Mouse (Mus musculus): Measurements from ENCODE around the gene Tedc2. TPM values are rescaled to one million over a fixed set of nuclear protein-coding genes. Genes with fewer than 3 reads are reported as not detected.

Gene Tedc2
- total RNA-seq, 2 experiments from 2014 or later: 9.1 to 13.0 TPM

DNA sequence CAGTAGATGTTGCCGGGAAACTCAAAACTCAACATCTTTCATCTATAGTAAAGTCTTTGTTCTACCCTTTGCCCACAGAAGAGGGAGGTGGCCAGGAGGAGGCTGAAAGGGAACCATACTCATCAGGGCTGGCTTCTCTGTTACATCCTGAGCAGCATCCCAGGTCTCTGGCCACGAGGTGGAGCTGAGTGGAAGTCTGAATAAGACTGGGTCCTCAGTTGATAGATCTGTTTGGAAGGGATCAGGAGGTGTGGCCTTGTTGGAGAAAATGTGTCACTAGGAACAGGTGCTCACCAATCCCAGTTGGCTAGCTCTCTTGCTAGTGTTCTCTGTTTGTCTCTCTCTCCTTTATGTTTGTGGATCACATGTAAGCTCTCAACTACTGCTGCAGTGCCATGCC is 25.3 kb downstream of the Tedc2 start:
- DNase-seq (ENCODE audit: low spot score in 2 of 2): no peak

- no peak for DNase-seq (ENCODE audit: low spot score in 2 of 2)
These were observed 26.9 kb downstream of the Tedc2 start for GRCm38 (mm10) chr17:24193769-24194168.

GRCm38 (mm10) chr17:24193268-24193667 is 27.4 kb downstream of the Tedc2 start:
- DNase-seq (ENCODE audit: low spot score in 2 of 2): no peak

DNA sequence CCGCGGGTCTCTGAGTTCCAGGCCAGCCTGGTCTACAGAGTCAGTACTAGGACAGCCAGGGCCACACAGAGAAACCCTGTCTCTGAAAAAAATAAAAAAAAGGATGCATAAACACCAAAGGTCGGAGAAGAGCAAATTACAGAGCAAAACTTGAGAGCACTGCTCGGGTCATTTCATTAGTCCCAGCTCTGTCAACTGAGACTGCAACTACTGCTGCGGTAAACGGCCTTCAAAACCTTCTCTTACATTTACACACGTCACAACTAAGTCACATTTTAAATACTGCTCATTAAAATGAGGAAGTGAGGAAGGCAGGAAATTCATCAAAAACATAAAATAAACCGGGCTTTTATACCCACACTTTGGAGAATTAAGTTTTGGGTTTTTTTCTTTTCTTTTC is 27.8 kb downstream of the Tedc2 start:
- DNase-seq (ENCODE audit: low spot score in 2 of 2): no peak

- no peak for DNase-seq (ENCODE audit: low spot score in 2 of 2)
These were observed 29.2 kb downstream of the Tedc2 start for GRCm38 (mm10) chr17:24191481-24191880.

DNA sequence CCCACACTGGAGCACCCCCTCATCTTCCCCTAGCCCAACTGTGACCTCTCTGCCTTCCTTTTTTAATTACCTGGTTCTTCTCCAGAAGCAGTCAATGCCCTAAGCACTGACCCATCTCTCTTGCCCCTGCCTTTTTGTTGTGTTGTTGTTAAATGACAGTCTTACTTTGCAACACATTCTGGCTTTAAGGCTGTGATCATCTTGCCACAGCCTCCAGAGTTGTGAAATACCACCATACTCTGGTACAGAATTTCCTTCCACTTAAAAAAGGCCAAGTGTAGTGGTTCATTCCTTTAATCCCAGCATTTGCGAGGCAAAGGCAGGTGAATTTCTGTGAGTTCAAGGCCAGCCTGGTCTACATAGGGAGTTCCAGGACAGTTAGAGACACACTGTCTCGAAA is 29.7 kb downstream of the Tedc2 start:
- no peak for DNase-seq (ENCODE audit: low spot score in 2 of 2)

- no peak for DNase-seq (ENCODE audit: low spot score in 2 of 2)
These were observed 46.4 kb downstream of the Tedc2 start for GRCm38 (mm10) chr17:24174259-24174658.

GRCm38 (mm10) chr17:24173423-24173822 is 47.2 kb downstream of the Tedc2 start:
- DNase-seq (ENCODE audit: low spot score in 2 of 2): peak; percentile 75 to 77

DNA sequence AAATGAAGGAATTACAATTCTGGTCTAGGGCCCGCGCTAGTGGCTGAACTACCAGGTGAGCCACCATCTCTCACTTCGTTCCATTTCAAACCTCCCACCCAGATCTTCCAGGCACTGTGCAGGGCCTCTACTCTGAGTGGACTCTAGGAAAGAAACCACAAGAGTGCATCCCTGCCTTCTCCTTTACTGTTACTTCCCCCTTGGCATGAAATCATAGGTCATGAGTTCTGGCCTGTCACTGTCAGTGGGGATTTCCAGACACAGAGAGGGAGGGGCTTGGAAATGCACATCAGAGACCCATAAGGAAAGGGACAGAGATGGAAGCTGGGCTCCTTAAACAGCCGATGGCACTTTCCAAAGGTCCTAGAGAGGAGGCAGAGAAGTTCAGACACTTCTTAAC is 48.9 kb downstream of the Tedc2 start:
- no peak for DNase-seq (ENCODE audit: low spot score in 2 of 2)

DNA sequence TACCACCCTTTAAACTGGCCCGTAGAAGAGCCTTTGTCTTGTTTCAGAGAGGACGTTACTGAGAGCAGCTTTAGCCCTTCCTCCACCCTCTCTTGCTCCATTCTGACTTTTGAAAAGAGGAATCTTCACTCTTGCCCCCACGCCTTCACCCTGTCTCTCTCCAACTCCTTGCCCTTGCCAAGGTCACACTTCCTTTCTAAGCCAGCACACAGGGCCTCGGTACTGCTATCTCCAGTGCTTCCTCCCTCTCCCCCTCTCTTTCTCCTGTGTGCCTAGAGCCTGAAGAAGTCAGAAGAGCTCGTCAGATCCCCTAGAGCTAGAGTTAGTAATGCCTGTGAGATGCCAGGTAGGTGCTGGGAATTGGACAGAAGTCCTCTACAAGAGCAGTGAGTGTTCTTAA is 49.9 kb downstream of the Tedc2 start:
- no peak for DNase-seq (ENCODE audit: low spot score in 2 of 2)

GRCm38 (mm10) chr17:24170125-24170524 is 50.5 kb downstream of the Tedc2 start:
- no peak for DNase-seq (ENCODE audit: low spot score in 2 of 2)

DNA sequence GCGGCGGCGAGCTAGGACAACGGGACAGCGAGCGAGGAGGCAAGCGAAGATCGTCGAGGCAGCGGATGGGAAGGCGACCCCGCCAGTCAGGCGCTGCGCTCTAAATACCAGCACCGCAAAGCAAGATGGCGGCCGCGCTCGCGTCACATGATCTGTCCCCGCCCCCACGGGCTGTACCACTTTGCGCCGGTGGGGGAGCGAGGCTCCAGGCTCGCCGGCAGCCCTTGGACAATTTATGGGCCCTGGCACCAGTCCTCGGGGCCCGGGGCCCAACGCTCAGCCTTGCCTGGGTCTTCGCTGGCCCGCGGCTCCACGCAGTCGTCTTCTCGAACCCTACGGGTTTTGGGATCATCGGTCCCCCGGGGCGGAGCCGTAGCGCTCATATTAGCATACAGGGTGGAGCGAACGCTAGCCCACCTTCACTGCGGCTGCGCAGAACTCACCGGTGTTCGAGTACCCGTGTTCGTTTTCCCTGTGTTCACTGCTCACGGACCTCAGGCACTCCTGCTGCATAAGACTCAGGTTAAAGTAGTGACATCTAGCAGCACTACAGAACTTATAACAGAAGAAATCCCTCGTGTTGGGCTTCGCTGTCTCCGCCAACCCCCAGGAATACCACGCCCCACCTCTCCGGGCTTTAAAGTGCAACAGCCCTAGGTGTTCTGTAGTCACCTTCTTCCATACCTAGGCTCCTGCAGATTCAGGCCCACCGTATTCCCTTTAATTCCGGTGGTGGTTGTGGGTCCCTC is 51.2 kb downstream of the Tedc2 start, which contains the start of gene Atp6v0c:
Gene Atp6v0c (minus strand): TSS at position 386 of the 749 bp plus-strand sequence.
- peak; percentile 96 to 97 for DNase-seq (ENCODE audit: low spot score in 2 of 2)

- peak; percentile 74 to 75 for DNase-seq (ENCODE audit: low spot score in 2 of 2)
These were observed 51.9 kb downstream of the Tedc2 start for GRCm38 (mm10) chr17:24168590-24169277.

DNA sequence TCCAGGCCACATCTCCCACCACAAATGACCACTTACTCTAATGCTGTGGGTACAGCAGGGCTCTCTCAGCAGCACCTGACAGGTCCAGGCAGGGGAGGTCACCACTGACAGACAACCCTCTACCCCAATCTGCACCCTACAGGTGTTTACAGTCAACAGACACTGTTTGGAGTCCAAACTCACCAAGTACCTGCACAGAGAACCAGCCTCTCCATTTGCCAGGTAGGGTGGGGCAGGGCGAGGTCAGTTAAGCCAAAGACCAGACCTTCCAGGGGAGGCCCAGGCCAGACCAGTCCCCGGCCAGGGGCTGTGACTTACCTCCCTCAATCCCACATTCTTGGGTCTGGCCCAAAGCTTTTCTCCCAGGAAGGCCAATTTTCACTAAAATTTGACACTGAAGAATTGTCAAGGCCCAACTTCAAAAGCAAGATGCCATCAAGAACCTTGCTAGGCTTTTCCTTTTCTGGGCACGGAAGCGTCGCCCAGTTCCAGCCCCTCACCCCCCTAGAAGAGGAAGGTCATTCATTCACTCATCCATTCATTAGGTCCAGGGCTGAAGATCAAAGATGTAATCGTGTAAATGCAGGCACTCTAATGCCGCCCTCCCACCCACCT is 52.7 kb downstream of the Tedc2 start:
- DNase-seq (ENCODE audit: low spot score in 2 of 2): no peak

- no peak for DNase-seq (ENCODE audit: low spot score in 2 of 2)
These were observed 53.5 kb downstream of the Tedc2 start for GRCm38 (mm10) chr17:24167120-24167519.

Small RNA genes within 50 kb of the gene (microRNA-seq; reads per million reads assigned to microRNA genes)
- 0.78 to 0.89 reads per million in 2 experiments for gene Mir5134
- gene Mir6965: 0.39 to 0.89 reads per million in 2 experiments

Other genes with a start within 250 kb of the Tedc2 start
- under 1 TPM in 1 of 2 experiments, not detected in 1; 0.45 TPM for gene Prss30, start 240.3 kb downstream of the Tedc2 start, total RNA-seq (2021)
- not detected for gene Prss22, start 222.8 kb downstream of the Tedc2 start, total RNA-seq (2021)
- gene Prss27, start 182.7 kb downstream of the Tedc2 start, total RNA-seq (2021): not detected
- gene Kctd5, start 147.4 kb downstream of the Tedc2 start, total RNA-seq (2021): 10 to 100 TPM; 71.8 to 72.0 TPM
- gene Pdpk1, start 69.9 kb downstream of the Tedc2 start, total RNA-seq (2021): 10 to 100 TPM; 78.4 to 90.2 TPM
- 10 to 100 TPM; 33.8 to 40.1 TPM for gene Amdhd2, start 57.1 kb downstream of the Tedc2 start, total RNA-seq (2021)
- gene Atp6v0c, start 51.1 kb downstream of the Tedc2 start, total RNA-seq (2021): 1,000 to 10,000 TPM; 1,281 to 1,362 TPM
- gene Tbc1d24, start 15.3 kb downstream of the Tedc2 start, total RNA-seq (2021): 10 to 100 TPM; 77.7 to 87.8 TPM
- gene Ntn3, start 11.3 kb downstream of the Tedc2 start, total RNA-seq (2021): 10 to 100 TPM; 13.5 to 14.4 TPM
- gene Ccnf, start 30.6 kb upstream of the Tedc2 start, total RNA-seq (2021): 1 to 10 TPM; 7.4 to 7.9 TPM
- 1 to 10 TPM; 1.5 to 1.7 TPM for gene Abca17, start 130.2 kb upstream of the Tedc2 start, total RNA-seq (2021)
- 100 to 1,000 TPM; 118 to 120 TPM for gene Abca3, start 131.1 kb upstream of the Tedc2 start, total RNA-seq (2021)
- gene Rnps1, start 193.7 kb upstream of the Tedc2 start, total RNA-seq (2021): 100 to 1,000 TPM; 166 TPM
- 10 to 100 TPM; 19.2 to 21.1 TPM for gene Eci1, start 205.8 kb upstream of the Tedc2 start, total RNA-seq (2021)
- gene Dnase1l2, start 222.3 kb upstream of the Tedc2 start, total RNA-seq (2021): 1 to 10 TPM; 6.9 to 7.5 TPM
- gene E4f1, start 249.5 kb upstream of the Tedc2 start, total RNA-seq (2021): 10 to 100 TPM; 30.0 to 33.3 TPM
- 10 to 100 TPM; 64.7 to 67.9 TPM for gene Pgp, start 249.5 kb upstream of the Tedc2 start, total RNA-seq (2021)

All from layer of hippocampus, postnatal 10 days (tissue).